Mouse (Mus musculus) lung, adult 2 months (tissue): Measurements from ENCODE around the gene Mapkapk3.

Source experiments
- CTCF ChIP-seq: fragments of 200-500 bp; IDR thresholded peaks from 2 replicates; pipeline ENCODE4 v1.5.1; 2011; ENCODE audit warnings: mild to moderate bottlenecking, low read length, control low read depth; ENCODE audit not compliant: insufficient read depth
- POLR2A ChIP-seq: fragments of 200-500 bp; IDR thresholded peaks from 2 replicates; pipeline ENCODE4 v1.6.1; 2011; ENCODE audit warnings: low read depth, mild to moderate bottlenecking, control low read depth, low read length, borderline replicate concordance; ENCODE audit errors: extremely low read depth

DNA sequence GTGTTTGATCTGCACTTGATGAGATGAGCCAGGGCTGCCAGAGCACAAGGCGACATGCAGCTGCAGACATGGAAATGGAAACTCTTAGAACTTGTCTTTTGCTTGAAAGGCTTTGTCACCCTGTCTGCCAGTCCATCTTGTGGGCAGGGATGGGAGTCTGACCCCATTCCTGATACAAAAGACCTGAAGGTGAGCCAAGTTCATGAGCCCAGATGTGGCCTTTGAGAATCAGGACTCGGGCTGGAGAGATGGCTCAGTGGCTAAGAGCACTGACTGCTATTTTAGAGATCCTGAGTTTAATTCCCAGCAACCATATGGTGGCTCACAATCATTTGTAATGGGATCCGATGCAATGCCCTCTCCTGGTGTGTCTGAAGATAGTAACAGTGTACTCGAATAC is 44.4 kb downstream of the Mapkapk3 start:
- TF ChIP-seq POLR2A (no peak), CTCF (no peak)
